Mouse (Mus musculus) E14TG2a.4 (cell line): ENCODE results near the gene Lin52.

Source experiments
- CTCF ChIP-seq: conservative IDR thresholded peaks from 2 replicates; pipeline ENCODE4 v1.5.1; 2014; ENCODE audit warnings: low read length
- NANOG ChIP-seq: IDR thresholded peaks from 2 replicates; pipeline ENCODE4 v1.6.1; 2014; ENCODE audit warnings: borderline replicate concordance, low read length, mixed read lengths

DNA sequence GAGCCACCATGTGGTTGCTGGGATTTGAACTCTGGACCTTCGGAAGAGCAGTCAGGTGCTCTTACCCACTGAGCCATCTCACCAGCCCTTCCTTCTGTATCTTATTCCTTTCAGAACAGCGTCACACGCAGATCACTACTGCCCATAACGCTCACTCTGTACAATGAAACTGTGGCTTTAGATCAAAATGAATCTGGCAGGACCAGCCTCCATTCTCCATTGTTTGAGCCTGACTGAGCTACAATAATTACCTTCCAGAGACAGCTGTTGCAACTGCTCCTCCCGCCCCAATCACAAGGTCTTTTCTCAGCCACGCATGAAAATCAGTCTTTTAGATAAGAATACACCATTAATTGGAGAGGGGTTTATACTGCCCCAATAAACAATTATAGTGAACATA, 46.7 kb upstream of the Lin52 start:
- no peak for TF ChIP-seq CTCF
- no peak for TF ChIP-seq NANOG
